Mouse (Mus musculus) right cerebral cortex, adult 2 months (tissue): ENCODE data around the gene Zbtb42.

Experiments
- DNase-seq, 2 experiments: peaks; one replicate each; pipeline ENCODE4 v3.0.0; 2021 to 2022; ENCODE audit warnings: low spot score in 2 of 2

Zbtb42 gene

DNA sequence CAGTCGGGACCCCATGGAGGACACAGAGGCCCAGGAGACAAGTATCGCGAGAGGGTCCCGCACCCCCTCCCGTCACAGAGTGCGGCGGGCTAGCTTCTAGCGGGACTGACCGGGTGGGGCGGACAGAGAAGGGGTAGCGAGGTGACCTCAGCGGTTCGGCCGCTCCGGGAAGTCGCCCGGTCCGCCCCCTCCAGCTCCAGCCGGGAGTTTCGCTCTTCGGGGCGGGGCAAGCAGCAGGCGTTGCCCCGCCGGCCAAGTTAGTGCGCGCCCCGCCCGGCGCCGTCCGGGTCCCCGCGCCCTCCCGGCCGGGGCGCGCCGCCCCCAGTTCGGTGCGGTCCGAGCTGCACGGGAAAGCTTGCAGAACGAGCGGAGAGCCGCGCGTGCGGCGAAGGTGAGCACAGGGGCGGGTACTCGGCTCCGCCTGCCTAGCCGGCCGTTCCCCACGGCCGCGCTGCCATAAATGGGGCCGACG lies at the start of gene Zbtb42:
TSS of gene Zbtb42 (plus strand) at position 274 of the 472 bp plus-strand sequence.
- DNase-seq = no peak

DNA sequence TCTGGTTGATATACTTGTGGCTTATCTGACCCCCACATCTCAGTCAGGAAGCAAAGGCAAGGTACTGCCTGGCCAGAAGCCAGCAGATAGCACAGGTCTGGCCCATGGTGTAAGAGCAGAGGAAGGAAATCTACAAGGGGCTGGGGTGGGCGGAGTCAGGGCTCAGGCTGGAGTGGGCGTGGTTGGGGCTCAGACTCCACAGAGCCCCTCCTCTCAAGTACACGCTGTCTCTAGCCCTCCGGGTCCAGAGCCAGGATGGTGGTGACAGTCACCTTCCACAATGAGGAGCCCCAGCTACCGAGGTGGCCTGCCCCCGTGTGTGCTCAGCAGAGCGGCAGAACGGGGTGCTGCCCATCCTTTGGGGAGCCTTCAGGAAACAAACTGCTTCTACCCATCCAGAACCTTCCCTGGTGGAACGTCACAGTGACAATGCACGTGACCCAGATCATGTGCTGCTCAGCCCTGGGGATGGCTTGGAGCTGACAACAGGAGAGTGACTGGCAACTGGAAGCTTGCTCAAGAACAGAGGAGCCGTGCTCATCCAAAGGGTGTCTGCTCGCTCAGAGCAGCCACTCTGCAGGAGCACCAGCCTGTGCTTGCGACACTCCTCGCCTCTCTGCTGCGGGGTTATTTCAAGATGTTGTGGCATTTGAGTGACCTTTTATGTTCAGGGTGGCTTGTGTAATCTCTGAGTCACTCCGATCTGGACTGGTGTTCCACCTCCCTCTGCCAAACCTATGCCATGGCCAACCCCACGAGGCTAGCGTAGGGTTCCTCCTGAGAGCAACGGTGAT lies 49.5 kb upstream of the Zbtb42 start:
- peak in 1 of 2 experiments; percentile 32 for DNase-seq

DNA sequence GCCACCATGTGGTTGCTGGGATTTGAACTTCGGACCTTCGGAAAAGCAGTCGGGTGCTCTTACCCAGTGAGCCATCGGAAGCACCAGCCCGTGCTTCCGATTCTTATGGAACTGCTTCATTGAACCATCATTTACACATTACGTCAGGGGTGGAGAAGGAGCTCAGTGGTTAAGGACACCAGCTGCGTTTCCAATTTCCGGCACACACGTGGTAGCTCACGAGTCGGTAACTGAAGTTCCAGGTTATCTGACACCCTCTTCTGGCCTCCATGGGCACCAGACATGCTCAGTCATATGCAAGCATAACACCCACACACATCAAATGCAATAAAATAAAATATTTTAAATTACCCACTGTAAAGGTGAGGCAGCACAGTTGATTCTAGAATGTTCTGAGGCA lies 48.6 kb upstream of the Zbtb42 start:
- DNase-seq = no peak

DNA sequence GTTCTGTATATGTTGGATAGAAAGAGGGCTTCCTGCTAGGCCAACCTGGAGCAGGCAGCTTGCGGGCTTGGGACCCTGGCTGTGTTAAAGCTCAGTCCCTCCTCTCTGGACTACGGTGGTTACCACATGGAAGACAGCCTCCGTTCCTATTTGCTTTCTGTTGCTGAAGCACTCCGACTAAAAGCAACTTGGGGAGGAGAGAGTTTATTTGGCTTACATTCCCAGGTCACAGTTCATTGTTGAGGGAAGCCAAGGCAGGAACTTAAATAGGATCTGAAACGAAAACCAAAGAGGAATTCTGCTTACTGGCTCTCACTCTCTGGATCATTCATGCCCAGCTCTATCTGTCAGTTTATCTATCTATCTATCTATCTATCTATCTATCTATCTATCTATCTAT lies 47.8 kb upstream of the Zbtb42 start:
- DNase-seq = no peak

DNA sequence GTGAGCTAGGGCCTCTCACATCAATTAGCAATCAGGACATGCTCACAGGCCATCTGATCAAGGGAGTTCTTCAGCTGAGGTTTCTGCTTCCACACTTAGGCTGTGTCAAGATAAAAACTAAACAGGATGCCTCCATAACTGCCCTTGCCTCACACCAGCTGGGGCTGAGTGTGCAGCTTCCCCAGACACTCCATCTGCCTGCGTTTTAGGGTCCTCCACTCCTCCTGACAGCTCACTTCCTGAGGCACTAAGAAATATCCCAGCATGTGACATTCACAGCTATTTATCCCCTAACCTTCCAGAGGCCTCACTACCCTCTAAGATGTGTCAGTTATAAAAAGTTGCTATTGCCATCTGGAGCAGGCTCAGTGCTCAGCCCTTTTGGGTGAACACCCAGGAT lies 47.2 kb upstream of the Zbtb42 start:
- DNase-seq = no peak

DNA sequence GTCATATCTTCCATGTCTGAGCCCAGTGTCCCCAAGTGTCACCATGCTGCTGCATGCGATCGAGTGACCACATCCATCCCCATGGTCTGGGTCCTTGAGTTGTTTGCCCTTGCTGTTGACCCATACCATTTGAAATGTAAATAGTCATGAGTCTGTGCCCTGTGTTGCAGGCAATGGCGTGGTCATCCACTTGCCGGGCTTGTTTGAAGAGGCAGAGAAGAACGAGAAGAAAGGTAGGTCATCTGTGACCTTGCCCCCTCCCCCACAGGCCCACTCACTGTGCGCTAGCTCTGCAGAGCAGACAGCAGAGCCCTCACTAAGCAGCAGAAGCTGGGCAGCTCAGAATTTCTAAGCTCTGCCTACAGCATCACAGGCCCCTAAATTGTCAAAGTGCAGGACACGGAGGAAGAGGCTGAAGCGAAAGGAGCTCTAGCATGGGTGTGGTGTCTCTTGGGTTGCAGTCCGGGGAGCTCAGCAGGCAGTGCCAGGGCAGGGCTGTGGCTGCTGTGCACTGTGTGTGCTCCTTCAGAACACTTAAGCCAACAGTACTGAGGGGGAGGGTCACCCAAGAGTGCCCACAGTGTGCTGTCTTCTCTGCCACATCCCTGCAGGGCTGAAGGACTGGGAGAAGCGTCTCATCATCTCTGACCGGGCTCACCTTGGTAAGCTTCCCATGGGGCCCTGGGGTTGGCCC lies 46.4 kb upstream of the Zbtb42 start:
- DNase-seq = no peak

DNA sequence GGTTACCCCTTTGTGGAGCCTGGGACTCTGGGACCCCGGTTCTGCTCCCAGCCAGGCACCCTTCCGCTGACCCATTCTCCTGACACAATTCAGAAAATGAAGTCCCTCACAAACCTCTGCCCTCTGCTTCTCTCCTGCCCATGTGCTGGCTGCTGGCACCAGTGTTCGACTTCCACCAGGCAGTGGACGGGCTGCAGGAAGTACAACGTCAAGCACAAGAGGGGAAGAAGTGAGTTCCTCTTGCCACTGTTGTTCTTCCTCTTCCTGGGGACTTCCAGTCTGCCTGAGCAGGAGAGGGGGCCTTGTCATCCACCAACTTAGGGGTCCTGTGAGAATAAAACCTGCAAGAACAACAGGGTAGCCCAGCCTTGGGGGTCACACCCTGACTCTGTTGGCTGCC lies 45.7 kb upstream of the Zbtb42 start:
- no peak for DNase-seq

DNA sequence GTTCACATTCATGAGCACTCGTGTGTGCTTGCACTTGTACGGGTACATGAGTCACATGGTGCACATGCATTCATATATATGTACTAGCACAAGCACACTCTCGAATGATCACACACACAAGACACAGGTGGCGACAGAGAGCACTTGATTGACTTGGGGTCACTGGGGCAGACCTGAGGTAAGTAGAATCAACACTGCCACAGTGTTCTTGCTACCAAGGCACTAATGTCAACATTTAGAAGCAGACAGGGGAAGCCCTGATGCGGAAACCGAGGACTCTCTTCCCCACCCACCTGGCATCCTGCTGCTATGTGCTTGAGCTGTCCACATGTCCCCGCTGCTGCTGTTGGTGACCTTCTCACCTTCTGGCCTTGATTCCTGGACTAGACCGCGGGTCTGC lies 44.9 kb upstream of the Zbtb42 start:
- no peak for DNase-seq

DNA sequence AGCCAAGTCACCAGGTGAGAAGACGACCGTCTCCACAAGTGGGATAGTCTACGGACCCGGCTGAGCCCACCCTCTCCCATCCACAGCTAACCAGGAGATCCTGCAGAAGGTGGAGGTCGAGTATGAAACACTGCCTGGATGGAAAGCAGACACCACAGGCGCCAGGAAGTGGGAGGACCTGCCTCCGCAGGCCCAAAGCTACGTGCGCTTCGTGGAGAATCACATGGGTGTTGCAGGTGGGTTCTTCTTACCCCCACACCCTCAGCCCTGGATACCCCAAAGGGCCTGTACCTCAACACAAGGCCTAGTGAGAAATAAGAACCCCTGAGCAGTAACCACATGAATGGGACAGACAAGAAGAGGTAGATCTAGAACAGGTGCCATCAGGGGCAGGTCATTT lies 39.1 kb upstream of the Zbtb42 start:
- no peak for DNase-seq

DNA sequence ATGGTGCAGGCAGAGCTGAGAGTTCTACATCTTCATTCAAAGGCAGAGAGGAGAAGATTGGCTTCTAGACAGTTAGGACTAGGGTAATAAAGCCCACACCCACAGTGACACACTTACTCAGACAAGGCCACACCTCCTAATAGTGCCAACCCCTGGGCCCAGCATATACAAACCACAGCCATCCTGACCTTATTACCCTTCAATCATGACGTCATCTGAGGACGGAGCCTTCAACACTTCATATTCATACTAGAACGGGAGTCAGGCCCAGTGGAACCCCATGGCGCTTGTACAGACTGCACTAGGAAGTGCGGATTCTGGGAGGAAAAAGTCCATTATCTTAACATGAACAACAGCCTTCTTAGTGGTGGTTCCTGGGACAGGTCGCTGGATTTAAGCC lies 35.5 kb upstream of the Zbtb42 start:
- no peak for DNase-seq

DNA sequence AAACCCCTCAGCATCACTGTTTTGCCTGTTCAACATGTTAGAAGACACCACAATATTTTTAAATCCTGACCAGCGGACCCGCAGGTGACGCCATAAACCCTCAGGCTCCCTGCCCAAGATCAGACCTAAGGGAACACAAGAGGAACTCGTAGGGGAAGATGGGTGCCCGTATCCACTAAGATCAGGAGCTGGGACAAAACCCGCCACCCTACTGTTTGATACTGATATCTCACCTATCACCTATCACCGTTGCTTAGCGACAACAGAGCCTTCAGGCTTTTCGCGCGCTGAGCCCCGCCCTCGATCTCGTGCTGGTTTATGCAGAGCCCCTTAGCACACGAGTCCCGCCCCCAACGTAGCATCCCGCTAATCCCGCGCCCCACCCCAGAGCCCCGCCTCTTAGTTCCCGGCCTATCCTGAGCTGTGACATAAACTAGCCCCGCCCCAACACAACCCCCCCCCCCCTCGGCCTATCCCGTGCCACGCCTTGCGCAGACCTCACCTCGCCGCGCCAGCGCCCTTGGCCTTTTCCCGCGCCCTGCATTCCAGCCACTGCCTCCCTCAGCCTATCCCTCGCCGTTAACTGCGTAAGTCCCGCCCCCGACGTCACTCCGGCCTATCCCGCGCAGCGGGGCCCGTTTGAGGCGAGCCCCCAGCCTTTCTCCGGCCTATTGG lies 34.3 kb upstream of the Zbtb42 start, which contains the start of gene Siva1:
TSS of gene Siva1 (plus strand) at position 500 of the 675 bp plus-strand sequence.
- peak; percentile 95 to 96 for DNase-seq

DNA sequence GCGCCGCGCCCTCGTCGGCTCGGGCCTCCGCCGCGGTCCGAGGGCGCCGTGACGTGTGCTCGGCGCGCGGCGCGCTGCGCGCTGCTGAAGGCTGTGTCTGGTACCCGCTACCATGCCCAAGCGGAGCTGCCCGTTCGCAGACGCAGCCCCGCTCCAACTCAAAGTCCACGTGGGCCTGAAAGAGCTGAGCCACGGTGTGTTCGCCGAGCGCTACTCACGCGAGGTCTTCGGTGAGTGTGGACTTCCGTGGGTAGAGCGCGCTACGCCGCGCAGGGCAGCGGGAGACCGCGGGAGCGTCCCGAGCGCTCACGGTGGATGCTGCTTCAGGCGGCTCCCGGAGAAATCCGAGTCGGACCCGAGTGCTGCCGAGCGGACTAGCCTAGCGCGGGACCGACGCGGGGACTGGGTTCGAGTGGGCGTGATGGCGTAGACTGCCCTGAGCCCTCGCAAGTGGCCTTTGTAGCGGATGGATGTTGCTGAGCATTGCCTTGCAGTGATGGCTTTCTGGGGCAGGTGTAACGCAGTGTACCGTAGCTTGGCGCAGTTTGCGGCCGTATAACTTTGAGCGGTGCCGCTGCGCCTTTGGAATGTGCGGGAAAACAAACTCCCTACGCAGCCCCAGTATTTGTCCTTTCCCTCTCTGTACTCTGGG lies 33.6 kb upstream of the Zbtb42 start:
- peak; percentile 51 to 62 for DNase-seq

DNA sequence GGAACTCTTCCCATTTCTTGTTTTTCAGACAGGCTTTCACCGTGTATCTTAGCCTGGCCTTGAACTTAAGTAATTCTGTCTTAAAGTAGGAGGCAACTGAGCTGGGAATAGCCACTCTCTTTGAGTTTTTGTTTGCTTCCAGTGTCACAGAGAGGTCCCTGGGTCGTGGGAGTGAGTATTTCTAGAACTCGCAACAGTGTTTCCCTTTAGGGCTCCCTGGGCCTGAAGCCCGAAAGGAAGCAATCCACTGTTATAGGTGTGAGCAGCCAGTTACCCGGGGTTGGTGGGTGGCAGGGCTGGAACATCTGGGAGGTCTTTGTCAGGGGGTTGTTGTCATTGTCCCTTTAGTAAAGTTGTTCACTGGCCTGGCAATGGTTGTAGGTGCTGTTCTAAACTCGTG lies 32.5 kb upstream of the Zbtb42 start:
- no peak for DNase-seq

DNA sequence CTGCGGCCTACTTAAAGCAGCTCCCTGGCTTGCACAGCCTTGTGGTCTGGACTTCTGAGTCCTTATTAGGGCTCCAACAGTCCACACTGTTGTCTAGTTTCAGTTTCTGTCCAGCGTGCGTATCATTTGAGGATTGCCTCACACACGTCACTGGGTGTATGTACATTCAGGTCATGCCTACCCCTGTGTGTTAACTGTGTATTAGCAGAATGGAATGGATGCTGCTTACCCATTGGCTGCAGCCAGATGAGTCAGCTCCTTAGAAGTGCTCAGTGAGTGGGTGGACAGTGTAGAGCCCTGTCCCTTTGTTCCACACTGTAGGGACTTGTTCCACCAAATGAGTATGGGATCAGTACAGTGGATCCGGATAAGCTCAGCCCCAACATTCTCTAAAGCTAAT lies 30.5 kb upstream of the Zbtb42 start:
- DNase-seq = no peak

DNA sequence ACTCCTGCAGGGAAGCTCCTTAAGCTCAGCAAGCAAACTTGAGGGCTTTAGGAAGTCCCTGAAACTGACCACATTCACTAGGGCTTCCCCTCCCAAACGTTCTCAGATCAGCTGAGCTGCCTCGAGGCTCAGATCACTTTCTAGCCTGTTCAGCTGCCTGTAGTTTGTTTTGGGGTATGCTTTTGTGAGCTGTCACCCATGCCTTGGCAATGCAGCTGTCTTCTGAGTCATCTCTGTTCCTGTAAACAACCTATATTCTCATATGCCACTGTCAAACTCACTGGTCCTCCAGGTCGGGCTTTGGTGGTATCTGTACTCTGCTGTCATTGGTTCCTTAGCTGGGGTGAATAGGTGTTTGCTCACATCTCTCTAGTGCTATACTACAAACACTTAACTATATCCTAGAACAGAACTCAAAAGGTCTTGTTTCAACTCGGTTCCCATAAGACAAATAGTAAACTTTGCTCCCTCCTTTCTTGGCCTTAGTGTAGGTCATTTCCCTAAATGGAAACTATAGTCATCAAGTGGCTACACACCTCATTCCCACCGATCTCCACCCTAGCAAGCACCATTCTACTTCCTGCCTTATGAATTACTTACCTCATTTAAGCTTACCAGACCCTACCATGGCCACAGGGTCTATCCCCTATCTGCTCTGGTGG lies 26.7 kb upstream of the Zbtb42 start:
- no peak for DNase-seq

DNA sequence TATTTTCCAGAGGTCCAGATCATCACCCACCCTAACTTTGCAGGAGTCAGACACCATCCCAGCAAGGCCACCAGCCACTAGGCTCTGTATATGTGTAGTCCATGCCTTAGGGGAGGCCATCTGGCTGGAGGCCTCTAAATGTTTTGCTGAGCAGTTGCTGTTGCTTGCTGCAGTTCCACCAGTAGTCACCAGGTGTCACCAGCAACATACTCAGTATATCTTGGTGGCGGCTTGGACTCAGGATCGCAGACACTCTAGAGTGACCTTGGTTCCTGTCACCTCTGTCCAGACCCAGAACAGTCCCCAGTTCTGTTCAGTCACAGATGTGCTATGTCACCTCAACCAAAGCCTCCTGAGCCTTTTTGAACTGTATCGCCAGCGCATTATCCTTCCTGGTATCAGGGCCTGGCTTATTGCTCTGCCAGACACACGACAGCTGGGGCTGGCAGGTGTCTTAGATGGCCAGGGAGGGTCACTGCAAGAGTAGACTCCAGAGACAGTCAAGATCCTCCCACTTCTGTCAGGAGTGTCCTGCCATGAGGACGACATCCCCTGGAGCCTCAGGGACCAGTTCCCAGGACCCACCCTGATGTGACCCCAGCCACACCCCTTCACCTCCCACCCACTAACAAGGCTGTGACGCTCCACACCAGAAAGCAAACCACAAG lies 25.3 kb upstream of the Zbtb42 start:
- peak; percentile 92 to 93 for DNase-seq

DNA sequence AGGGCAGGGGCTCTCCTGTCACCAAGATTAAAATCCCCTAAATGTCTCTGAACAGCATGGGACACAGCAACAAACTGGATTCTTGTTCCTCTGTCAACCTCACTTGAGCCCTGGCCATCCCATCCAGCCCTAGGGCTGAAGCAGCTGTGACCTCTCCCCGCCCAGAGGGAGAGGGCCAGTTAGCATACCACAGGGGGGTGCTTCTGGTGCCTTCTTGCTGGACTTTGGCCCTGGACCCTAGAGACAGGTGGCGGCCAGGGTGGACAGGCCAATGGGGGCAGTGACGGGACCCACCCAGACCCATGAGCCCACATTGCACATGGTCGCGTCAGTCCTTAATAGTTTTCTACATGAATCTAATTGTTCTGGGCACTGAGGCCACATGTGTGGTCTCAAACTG lies 24.6 kb upstream of the Zbtb42 start:
- DNase-seq = no peak

DNA sequence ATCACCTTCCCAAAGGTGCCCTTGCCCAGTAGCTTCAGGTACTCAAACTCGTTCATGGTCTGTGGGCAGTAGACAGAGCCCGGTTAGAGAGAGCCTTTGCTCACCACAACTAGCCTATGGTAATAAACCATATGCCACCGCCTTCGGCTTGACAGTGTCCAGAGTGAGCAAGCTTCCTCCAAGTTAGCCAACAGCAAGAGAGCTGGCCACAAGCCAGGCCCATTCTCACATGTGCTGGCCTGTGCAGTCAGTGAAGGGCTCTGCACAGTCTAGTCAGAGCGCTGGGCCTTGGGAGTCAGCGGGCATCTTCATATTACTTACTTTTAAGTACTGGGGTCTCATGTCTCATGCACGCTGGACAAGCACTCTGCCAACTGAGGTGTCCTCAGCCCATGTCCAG lies 20.0 kb upstream of the Zbtb42 start:
- peak in 1 of 2 experiments; percentile 49 for DNase-seq

DNA sequence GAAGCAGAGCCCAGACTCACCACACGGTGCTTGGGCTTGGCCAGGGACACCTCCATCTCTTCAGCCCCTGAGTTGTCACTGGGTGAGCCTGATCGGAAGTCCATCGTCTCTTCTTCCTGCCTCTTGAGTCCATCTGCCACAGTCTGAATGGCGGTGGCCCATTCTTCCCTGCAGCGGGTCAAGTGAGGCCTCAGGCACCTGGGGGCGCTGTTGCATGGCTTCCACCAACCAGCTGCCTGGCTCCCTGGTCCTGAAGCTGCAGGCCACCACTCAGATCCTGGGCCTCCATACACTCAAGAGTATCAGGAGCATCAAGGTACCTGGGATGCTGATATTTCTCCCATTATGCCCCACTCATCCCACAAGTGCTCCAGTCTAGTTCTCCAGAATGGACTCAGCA lies 19.5 kb upstream of the Zbtb42 start:
- DNase-seq = peak; percentile 45 to 64

DNA sequence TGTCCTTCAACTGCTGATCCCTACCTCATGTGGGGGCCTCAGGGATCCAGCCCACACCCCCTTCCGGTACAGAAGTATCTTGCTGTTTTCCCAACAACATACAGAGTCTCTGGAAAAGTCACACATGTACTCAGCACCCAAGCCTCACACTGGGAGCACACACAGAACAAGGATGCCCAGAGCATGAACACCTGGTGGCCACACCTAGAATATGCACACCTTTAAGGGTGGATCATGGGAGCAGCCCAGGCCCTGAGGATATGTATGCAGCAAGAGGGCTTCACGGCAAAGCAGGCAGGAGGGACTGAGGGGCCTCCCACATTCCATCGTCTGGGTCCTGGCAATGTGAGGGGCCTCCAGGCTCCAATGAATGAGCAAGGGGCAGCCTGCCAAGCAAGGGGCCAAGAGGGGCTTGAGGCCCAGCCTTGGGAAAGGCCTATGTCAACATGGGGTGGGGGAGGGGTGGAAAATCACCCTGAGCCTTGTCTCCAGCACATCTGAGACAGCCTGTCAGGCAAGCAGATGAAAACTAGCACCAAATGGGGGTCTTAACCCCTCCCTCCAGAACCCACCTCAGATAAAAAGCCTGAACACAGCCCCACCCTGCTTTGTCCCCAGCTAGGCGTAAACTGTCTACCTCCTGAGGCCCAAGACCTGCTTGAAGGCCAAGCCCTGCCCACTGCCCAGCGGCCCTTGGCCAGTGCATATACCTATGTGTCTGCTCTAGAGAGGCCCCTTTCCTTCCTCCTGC lies 17.9 kb upstream of the Zbtb42 start:
- no peak for DNase-seq

DNA sequence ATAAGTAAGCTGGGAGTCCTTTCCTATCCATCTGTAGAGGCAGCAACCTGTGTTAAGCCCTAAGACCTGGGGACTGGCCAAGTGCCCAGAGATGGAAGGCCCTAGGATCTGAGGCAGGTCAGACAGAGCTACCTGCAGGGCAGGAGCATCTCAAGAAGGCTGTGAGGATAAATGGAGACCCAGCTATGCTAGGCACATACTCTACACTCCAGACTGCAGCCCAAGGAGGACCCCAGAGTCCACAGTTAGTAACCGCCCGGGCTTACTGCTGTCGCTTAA lies 17.4 kb upstream of the Zbtb42 start:
- DNase-seq = no peak
